Mouse (Mus musculus) CH12.LX (cell line): ENCODE measurements around the gene Trnt1.

ENCODE experiments used
- CHD2 ChIP-seq: IDR thresholded peaks from 2 replicates; pipeline ENCODE4 v1.6.1; 2011; ENCODE audit warnings: low read length, improper control_type of control experiment
- CTCF ChIP-seq, 2 experiments: IDR thresholded peaks in 1 of 2; conservative IDR thresholded peaks in 1 of 2; 2 replicates each; pipeline ENCODE4 v1.5.1; 2011 to 2012; ENCODE audit warnings: low read depth in 2 of 2, low read length in 2 of 2, improper control_type of control experiment in 1 of 2, inconsistent platforms in 1 of 2, mild to moderate bottlenecking in 1 of 2, moderate library complexity in 1 of 2
- E2F4 ChIP-seq: IDR thresholded peaks from 2 replicates; pipeline ENCODE4 v1.6.1; 2011; ENCODE audit warnings: low read depth, low read length, improper control_type of control experiment; ENCODE audit not compliant: insufficient replicate concordance
- JUND ChIP-seq: conservative IDR thresholded peaks from 2 replicates; pipeline ENCODE4 v1.6.1; 2011; ENCODE audit warnings: low read depth, low read length, improper control_type of control experiment
- MAX ChIP-seq: IDR thresholded peaks from 2 replicates; pipeline ENCODE4 v1.6.1; 2011; ENCODE audit warnings: low read length, improper control_type of control experiment
- MAZ ChIP-seq: IDR thresholded peaks from 2 replicates; pipeline ENCODE4 v1.6.1; 2012; ENCODE audit warnings: low read depth, mild to moderate bottlenecking, inconsistent platforms, low read length, improper control_type of control experiment, moderate library complexity
- NRF1 ChIP-seq: IDR thresholded peaks from 2 replicates; pipeline ENCODE4 v1.6.1; 2014; ENCODE audit warnings: low read depth, mild to moderate bottlenecking, inconsistent platforms, low read length, improper control_type of control experiment, moderate library complexity
- POLR2A ChIP-seq: IDR thresholded peaks from 2 replicates; pipeline ENCODE4 v1.6.1; 2011; ENCODE audit warnings: low read depth, mild to moderate bottlenecking, improper control_type of control experiment, low read length
- POLR2AphosphoS2 ChIP-seq: IDR thresholded peaks from 2 replicates; pipeline ENCODE4 v1.6.1; 2011; ENCODE audit warnings: low read depth, low read length, improper control_type of control experiment
- USF1 ChIP-seq: IDR thresholded peaks from 2 replicates; pipeline ENCODE4 v1.6.1; 2014; ENCODE audit warnings: low read depth, mild to moderate bottlenecking, inconsistent platforms, low read length, improper control_type of control experiment
- ZC3H11A ChIP-seq: IDR thresholded peaks from 2 replicates; pipeline ENCODE4 v1.6.1; 2012; ENCODE audit warnings: low read depth, mild to moderate bottlenecking, inconsistent platforms, low read length, improper control_type of control experiment
- ZMIZ1 ChIP-seq: IDR thresholded peaks from 2 replicates; pipeline ENCODE4 v1.6.1; 2012; ENCODE audit warnings: low read depth, mild to moderate bottlenecking, inconsistent platforms, low read length, improper control_type of control experiment

DNA sequence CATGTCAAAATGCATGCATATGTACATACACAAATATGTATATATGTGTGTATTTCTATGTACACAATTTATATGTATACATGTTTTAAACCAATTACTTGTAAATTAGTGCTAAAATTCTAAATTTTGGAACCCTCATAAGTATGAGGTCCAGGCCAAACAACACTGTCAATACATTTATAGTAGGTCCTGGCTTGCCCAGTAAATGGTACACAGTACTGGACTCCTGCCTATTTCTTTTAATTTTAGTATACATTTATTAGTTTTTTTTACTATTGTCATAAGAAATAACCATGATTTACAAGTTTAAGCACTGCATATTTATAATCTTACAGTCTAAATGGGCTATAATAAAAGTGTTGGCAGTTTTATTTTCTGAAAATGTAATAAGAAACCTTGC is 50.3 kb downstream of the Trnt1 start:
- no peak for TF ChIP-seq MAX
- no peak for TF ChIP-seq ZC3H11A
- no peak for TF ChIP-seq CTCF (conservative IDR thresholded peaks at IDR 0.05 in 1 of 2, IDR thresholded peaks at IDR 0.05 in 1 of 2; ENCODE audit: low read depth in 2 of 2, low read length in 2 of 2)
- TF ChIP-seq POLR2A, result no peak
- no peak for TF ChIP-seq POLR2AphosphoS2
- TF ChIP-seq USF1, result no peak
- TF ChIP-seq NRF1, result no peak
- no peak for TF ChIP-seq ZMIZ1
- TF ChIP-seq CHD2, result no peak
- no peak for TF ChIP-seq JUND
- TF ChIP-seq MAZ, result no peak
- TF ChIP-seq E2F4, result no peak
